Mouse (Mus musculus): ENCODE results near the gene Qpctl. TPM values are rescaled to one million over a fixed set of nuclear protein-coding genes. Genes with fewer than 3 reads are reported as not detected.

Gene Qpctl
- total RNA-seq (2022): 1 to 10 TPM; 1.6 to 2.3 (median 1.9) TPM

DNA sequence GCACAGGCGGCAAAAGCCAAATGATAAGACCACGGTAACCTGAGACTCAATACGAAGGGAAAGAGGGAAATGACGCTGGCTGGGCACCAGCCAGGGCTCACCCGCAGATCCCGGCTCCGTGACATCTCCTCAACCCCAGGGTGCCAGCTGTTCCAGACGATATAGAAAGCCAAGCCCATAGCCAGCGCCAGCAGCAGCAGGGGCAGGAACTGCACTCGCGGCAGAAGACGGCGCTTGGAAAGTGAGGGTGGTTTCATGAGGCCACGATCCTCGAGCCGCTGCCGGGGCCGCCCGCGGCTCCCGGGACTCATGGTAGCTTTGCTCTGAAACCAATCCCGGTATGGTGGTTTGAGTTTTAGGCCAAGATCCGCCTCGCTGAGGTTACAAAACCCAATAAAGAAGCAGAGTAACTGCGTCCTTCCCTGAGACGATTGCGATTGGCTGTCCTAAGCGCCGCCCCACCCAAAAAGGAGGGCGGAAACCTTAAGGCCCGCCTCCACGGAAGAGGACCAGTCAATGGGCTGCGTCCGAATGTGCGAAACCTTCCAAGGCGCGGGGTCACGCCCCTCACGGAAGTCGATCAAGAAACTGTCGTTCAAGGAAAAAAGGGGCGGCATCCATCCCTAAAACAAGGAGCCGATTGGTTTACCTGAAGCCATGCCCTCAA, at the start of gene Qpctl:
Gene Qpctl, minus strand, starts transcription at position 417 of the 667 bp plus-strand sequence.
- peak; percentile 96 to 98 for DNase-seq (ENCODE audit: low spot score in 2 of 2)

- no peak for DNase-seq (ENCODE audit: low spot score in 2 of 2)
Observed at GRCm38 (mm10) chr7:19197985-19198384, 48.9 kb upstream of the Qpctl start.

- no peak for DNase-seq (ENCODE audit: low spot score in 2 of 2)
Observed at GRCm38 (mm10) chr7:19196676-19197075, 47.6 kb upstream of the Qpctl start.

DNA sequence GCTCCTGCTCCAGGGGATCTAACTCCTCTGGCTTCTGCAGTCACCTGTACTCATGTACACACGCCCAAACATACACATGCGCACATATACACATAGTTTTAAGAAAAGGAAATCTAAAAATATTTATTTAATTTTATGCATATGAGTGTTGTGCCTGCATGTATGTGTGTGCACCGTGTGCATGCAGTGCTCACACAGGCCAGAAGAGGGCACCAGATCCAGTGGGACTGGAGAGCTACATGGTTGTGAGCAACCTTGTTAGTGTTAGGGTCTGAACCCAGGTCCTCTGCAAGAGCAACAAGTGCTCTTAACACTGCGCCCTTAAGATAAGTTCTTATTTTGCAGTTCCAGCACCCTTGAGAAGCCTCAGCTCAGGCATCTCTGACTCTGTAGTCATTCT, 45.6 kb upstream of the Qpctl start:
- no peak for DNase-seq (ENCODE audit: low spot score in 2 of 2)

DNA sequence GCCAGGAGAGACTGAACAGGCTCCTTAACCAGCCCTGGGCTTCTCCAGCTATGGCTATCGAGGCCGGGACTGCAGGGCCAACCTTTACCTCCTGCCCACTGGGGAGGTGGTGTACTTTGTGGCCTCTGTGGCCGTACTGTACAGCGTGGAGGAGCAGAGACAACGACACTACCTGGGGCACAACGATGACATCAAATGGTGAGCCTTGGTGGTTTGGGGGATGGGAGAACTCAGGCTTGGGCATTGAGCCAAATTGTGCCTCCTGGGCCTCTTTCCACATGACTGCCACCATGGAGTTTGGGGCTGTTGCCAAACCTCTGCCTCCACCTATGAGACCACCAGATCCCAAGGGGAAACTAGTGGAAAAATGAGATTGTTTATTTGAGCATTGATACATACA, 35.7 kb upstream of the Qpctl start:
- DNase-seq (ENCODE audit: low spot score in 2 of 2): no peak

GRCm38 (mm10) chr7:19184250-19184649, 35.2 kb upstream of the Qpctl start:
- DNase-seq (ENCODE audit: low spot score in 2 of 2): no peak

GRCm38 (mm10) chr7:19180862-19181429, 31.9 kb upstream of the Qpctl start:
- no peak for DNase-seq (ENCODE audit: low spot score in 2 of 2)

DNA sequence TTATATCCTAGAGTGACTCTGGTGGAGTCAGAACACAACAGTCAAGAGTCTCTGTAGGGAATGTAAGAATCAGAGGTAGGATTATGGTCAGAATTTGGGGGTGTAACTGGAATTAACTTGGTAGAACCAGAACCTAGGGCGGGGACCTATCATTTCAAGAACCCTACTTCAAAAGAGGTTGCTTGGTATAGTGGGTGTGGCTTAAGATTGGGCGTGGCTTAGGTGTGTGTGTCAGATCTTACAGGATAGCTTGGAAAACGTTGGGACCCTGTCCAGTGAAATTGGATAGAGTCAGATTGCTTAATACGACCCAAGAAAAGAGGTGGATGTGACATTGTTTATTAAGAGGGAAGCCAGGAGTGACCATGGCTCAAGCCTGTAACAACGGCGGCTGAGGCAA, 30.8 kb upstream of the Qpctl start:
- DNase-seq (ENCODE audit: low spot score in 2 of 2): no peak

- peak in 1 of 2 experiments; percentile 59 for DNase-seq (ENCODE audit: low spot score in 2 of 2)
Observed at GRCm38 (mm10) chr7:19179173-19179572, 30.1 kb upstream of the Qpctl start.

DNA sequence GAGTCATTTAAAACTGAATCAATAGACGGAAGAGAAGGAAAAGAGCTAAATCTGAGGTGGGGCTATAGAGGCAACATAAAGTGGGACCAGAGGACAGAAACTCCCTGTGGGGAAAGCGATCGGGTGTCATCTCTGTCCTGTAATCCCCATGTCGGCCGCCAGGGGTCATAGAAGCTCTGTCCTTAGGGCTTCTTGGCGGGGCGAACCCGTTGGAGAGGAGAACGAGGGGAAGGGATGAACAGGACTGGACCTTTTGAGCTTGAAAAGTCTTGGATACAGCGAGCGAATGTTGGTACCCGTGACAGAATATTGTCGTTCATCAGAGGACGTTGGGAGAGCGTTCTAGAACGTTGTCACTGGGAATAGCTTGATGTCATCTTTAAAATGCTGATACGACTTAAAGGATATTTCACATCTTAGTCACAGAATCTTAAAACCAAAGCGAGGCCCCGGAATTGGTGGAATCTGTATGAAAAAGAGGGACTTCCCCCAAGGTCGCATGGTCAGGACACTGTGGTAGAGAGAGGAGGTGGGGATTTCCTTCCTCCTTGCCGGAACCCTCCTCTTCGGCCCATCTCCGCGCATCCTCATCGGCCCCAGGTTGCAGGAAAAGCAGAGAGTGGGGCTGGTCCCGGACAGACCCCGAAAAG, 29.5 kb upstream of the Qpctl start:
- peak; percentile 43 to 54 for DNase-seq (ENCODE audit: low spot score in 2 of 2)

GRCm38 (mm10) chr7:19178035-19178434, 28.9 kb upstream of the Qpctl start:
- DNase-seq (ENCODE audit: low spot score in 2 of 2): no peak

- no peak for DNase-seq (ENCODE audit: low spot score in 2 of 2)
Observed at GRCm38 (mm10) chr7:19177216-19177615, 28.1 kb upstream of the Qpctl start.

DNA sequence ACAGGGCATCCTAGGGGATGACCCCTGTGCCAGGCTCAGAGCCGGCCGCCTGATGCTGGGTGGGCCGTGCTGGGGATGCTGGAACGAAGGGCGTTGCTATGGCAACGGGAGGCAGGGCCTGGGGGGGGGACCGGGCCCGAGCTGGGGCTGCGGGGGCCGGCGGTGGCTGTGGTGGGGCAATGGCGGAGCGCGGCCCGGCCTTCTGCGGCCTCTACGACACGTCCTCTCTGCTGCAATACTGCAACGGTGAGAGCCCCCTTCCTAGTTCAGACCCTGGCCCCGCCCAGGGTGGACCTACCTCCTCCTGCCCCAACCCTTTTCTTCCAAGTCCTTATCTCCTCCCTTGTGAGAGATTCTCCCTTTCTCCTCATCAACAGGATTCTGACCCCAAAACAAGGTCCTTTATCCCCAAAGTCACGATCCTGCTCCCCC, 27.4 kb upstream of the Qpctl start:
- DNase-seq (ENCODE audit: low spot score in 2 of 2): no peak

GRCm38 (mm10) chr7:19175708-19176515, 26.8 kb upstream of the Qpctl start, which contains the start of gene Eml2:
Gene Eml2 (plus strand): TSS chr7:19176421.
- DNase-seq (ENCODE audit: low spot score in 2 of 2): peak; percentile 40 to 56

GRCm38 (mm10) chr7:19172874-19173273, 23.8 kb upstream of the Qpctl start:
- DNase-seq (ENCODE audit: low spot score in 2 of 2): peak; percentile 60 to 70

- DNase-seq (ENCODE audit: low spot score in 2 of 2): no peak
Observed at GRCm38 (mm10) chr7:19171831-19172230, 22.7 kb upstream of the Qpctl start.

DNA sequence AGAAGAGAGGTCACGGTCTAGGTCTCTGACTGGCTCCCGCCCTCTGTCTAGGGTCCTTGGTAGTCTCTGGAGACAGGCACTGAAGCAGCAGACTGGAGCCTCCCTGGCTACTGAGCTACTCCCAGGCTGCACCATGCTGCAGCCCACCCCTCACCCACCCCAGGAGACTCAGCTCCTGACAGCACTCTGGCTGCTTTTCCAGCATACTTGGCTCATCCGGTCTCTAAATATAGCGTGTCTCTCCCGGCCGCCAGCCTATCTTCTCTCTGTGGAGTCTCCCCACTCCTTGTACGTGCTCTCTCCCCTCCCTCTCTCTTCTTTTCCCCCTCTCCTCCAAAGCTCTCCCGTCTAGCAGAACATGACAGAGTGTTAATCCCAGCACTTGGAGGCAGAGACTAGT, 21.1 kb upstream of the Qpctl start:
- DNase-seq (ENCODE audit: low spot score in 2 of 2): no peak

GRCm38 (mm10) chr7:19169506-19169905, 20.4 kb upstream of the Qpctl start:
- no peak for DNase-seq (ENCODE audit: low spot score in 2 of 2)

DNA sequence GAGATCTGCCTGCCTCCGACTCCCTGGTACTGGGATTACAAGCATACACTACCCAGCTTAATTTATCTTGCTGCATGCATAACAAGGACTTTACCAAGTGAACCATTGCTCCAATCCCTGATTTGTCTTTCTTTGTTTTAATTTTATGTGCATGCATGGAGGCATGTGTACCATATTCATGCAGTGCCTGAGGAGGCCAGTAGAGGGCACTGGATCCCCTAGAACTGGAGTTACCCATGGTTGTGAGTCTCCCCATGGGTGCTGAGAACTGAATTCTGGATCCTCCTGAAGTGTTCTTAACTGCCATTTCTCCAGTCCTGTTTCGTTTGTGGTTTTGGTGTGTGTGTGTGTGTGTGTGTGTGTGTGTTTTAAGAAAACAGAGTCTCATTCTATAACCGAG, 17.9 kb upstream of the Qpctl start:
- DNase-seq (ENCODE audit: low spot score in 2 of 2): no peak

- DNase-seq (ENCODE audit: low spot score in 2 of 2): no peak
Observed at GRCm38 (mm10) chr7:19165656-19166423, 16.7 kb upstream of the Qpctl start, which contains the start of gene Gipr. Gene Gipr (minus strand): TSS chr7:19166127.

DNA sequence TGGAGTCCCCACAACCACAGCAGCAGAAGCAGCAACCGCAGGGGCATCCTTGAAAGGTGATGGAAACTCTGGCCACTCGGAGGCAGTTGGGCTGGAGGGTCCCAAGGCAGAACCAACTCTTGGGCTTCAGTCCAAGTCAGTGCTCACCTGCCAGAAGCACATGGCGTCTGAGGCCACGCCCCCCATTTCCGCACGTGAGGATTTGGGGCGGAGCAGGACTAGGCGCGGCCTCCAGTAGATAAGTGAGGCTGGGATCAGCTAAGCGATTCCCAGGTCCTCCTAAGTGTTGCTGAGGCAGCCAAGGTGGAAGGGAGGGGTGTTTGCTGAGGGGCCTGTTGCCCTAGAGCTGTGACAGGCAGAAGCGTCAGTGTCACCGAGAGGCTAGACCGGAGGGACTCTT, 15.9 kb upstream of the Qpctl start:
- DNase-seq (ENCODE audit: low spot score in 2 of 2): no peak

All from gastrocnemius, adult 8-10 months (tissue).